ENCODE assay signal across 17 mouse cellular contexts in genomic region chr2:48586162-48586830, GRCm38 (mm10).
DNase-seq lines count a peak whose midpoint lies in the region; ATAC-seq and TF ChIP-seq lines count a peak whose summit lies in the region.
"Had no signal": no experiment of that assay in that cellular context is flagged by ENCODE, and none has a peak within 500 bp of the region (broad histone marks: within the 10 kb centered on the region; RNA-seq: fewer than 3 reads in every experiment).

No protein-coding gene starts in this region.

- H3K4me2 ChIP-seq in forebrain, embryonic 16.5 days (ENCODE audit: low read length): peak overlapping the region; percentile 10; the same call in 1 of the 2 replicates
- no peak overlapping the region for H3K4me2 ChIP-seq in hindbrain, postnatal 0 days (ENCODE audit: low read depth, low read length)
- H3K4me2 ChIP-seq in midbrain, embryonic 16.5 days (ENCODE audit: low read length): peak overlapping the region; percentile 21
- H3K4me2 ChIP-seq: liver, embryonic 11.5 days had no signal

- H3K27ac ChIP-seq in kidney, adult 2 months (ENCODE audit: insufficient read depth, low read depth, low read length): no peak overlapping the region
- H3K27ac ChIP-seq in forebrain, embryonic 16.5 days (ENCODE audit: low read length): no peak overlapping the region
- no peak overlapping the region for H3K27ac ChIP-seq in hindbrain, postnatal 0 days
- peak overlapping the region; percentile 22; the same call in 1 of the 2 replicates for H3K27ac ChIP-seq in midbrain, embryonic 16.5 days (ENCODE audit: low read length)
- no peak overlapping the region for H3K27ac ChIP-seq in thymus, adult 2 months (ENCODE audit: control insufficient read depth, insufficient read depth, low read length)

- 78% methylated on average over 7 of the region's 7 CpGs for WGBS in kidney, adult 2 months
- WGBS in forebrain, embryonic 16.5 days: 10% methylated on average over 7 of the region's 7 CpGs
- WGBS in hindbrain, postnatal 0 days: 29% methylated on average over 7 of the region's 7 CpGs
- 18% methylated on average over 7 of the region's 7 CpGs for WGBS in midbrain, embryonic 16.5 days
- WGBS in thymus, adult 2 months: 97% methylated on average over 7 of the region's 7 CpGs

- H3K27me3 ChIP-seq in kidney, adult 2 months (replicated peaks; ENCODE audit: control insufficient read depth, insufficient read depth, low read length): no peaks in the 10 kb centered on the region
- H3K27me3 ChIP-seq in forebrain, embryonic 16.5 days (replicated peaks; ENCODE audit: control insufficient read depth, insufficient read depth, low read length): no peaks in the 10 kb centered on the region
- H3K27me3 ChIP-seq in hindbrain, postnatal 0 days (ENCODE audit: insufficient read depth, low read length): no peaks in the 10 kb centered on the region
- H3K27me3 ChIP-seq in midbrain, embryonic 16.5 days (ENCODE audit: control insufficient read depth, insufficient read depth, low read depth, low read length): no peaks in the 10 kb centered on the region
- H3K27me3 ChIP-seq in thymus, adult 2 months (ENCODE audit: control insufficient read depth, insufficient read depth, low read length): no peaks in the 10 kb centered on the region

- H3K4me3 ChIP-seq in kidney, adult 2 months (ENCODE audit: insufficient read depth, low read depth, low read length): no peak overlapping the region
- H3K4me3 ChIP-seq in forebrain, embryonic 16.5 days (replicated peaks; ENCODE audit: low read length): no peak overlapping the region
- H3K4me3 ChIP-seq in hindbrain, postnatal 0 days (ENCODE audit: low read length): no peak overlapping the region
- no peak overlapping the region for H3K4me3 ChIP-seq in midbrain, embryonic 16.5 days (ENCODE audit: low read depth, low read length)
- no peak overlapping the region for H3K4me3 ChIP-seq in thymus, adult 2 months (ENCODE audit: control insufficient read depth, insufficient read depth, low read length)

- no peak for TF ChIP-seq CTCF in kidney, adult 2 months (conservative IDR thresholded peaks at IDR 0.05; ENCODE audit: insufficient read depth, insufficient read length, low read depth, low read length)
- TF ChIP-seq CTCF in hindbrain, postnatal 0 days (IDR thresholded peaks at IDR 0.05; ENCODE audit: low read depth): no peak
- TF ChIP-seq CTCF in thymus, adult 2 months (IDR thresholded peaks at IDR 0.05; ENCODE audit: borderline replicate concordance, control insufficient read depth, extremely low read depth, insufficient read depth, low read length, poor library complexity): no peak

- peak; percentile 80 for ATAC-seq in forebrain, embryonic 16.5 days
- ATAC-seq in hindbrain, postnatal 0 days: 0 out of 2 replicates have a peak, but pooled peaks have one; percentile 38
- peak; percentile 75 for ATAC-seq in midbrain, embryonic 16.5 days

- H3K4me1 ChIP-seq in kidney, adult 2 months (ENCODE audit: control insufficient read depth, insufficient read depth, low read length): no peaks in the 10 kb centered on the region
- peaks cover 9% of the 10 kb centered on the region for H3K4me1 ChIP-seq in forebrain, embryonic 16.5 days (replicated peaks; ENCODE audit: control insufficient read depth, insufficient read depth, low read length)
- no peaks in the 10 kb centered on the region for H3K4me1 ChIP-seq in hindbrain, postnatal 0 days (ENCODE audit: insufficient read depth, low read length)
- H3K4me1 ChIP-seq in midbrain, embryonic 16.5 days (ENCODE audit: control insufficient read depth, insufficient read depth, low read length): peaks cover 8% of the 10 kb centered on the region
- H3K4me1 ChIP-seq in thymus, adult 2 months (replicated peaks; ENCODE audit: control insufficient read depth, insufficient read depth, low read length): no peaks in the 10 kb centered on the region

- no peaks in the 10 kb centered on the region for H3K36me3 ChIP-seq in kidney, adult 2 months (ENCODE audit: control insufficient read depth, insufficient read depth, low read length)
- no peaks in the 10 kb centered on the region for H3K36me3 ChIP-seq in forebrain, embryonic 16.5 days (ENCODE audit: control insufficient read depth, insufficient read depth)
- H3K36me3 ChIP-seq in hindbrain, postnatal 0 days (ENCODE audit: insufficient read depth, low read length): no peaks in the 10 kb centered on the region
- no peaks in the 10 kb centered on the region for H3K36me3 ChIP-seq in midbrain, embryonic 16.5 days (ENCODE audit: control insufficient read depth, insufficient read depth, low read length)
- no peaks in the 10 kb centered on the region for H3K36me3 ChIP-seq in thymus, adult 2 months (ENCODE audit: control insufficient read depth, insufficient read depth, low read length)
- H3K36me3 ChIP-seq: G1E had no signal

- no peak overlapping the region for H3K9ac ChIP-seq in forebrain, embryonic 16.5 days (replicated peaks; ENCODE audit: low read depth, low read length)
- no peak overlapping the region for H3K9ac ChIP-seq in hindbrain, postnatal 0 days (replicated peaks; ENCODE audit: low read length)
- H3K9ac ChIP-seq in midbrain, embryonic 16.5 days (ENCODE audit: low read depth, low read length): no peak overlapping the region

- peak; percentile 13 for DNase-seq in kidney, adult 2 months
- no peak for DNase-seq in kidney, adult 8-10 months
- DNase-seq in hindbrain, postnatal 0 days (ENCODE audit: low spot score): peak; percentile 14
- no peak for DNase-seq in thymus, adult 2 months
- no peak for DNase-seq in left cerebral cortex, adult 9 months (ENCODE audit: low spot score in 2 of 2)
- no peak for DNase-seq in cerebellum, adult 11-12 months
- DNase-seq: adrenal gland, postnatal 14 days; cerebellum, adult 8-10 months; gastrocnemius, postnatal 14 days; kidney, adult 18-20 months; kidney, postnatal 14 days; lung, adult 18-20 months; retina, postnatal 1 day had no signal

- no peaks in the 10 kb centered on the region for H3K9me3 ChIP-seq in forebrain, embryonic 16.5 days (ENCODE audit: control insufficient read depth, low read length)
- no peaks in the 10 kb centered on the region for H3K9me3 ChIP-seq in hindbrain, postnatal 0 days (ENCODE audit: low read length)
- no peaks in the 10 kb centered on the region for H3K9me3 ChIP-seq in midbrain, embryonic 16.5 days (replicated peaks; ENCODE audit: control insufficient read depth, low read length, poor library complexity, severe bottlenecking)
- H3K9me3 ChIP-seq: G1E had no signal

- no peak for TF ChIP-seq POLR2A in kidney, adult 2 months (IDR thresholded peaks at IDR 0.05; ENCODE audit: low read depth, low read length)
- no peak for TF ChIP-seq POLR2A in thymus, adult 2 months (IDR thresholded peaks at IDR 0.05; ENCODE audit: control insufficient read depth, extremely low read depth, insufficient read depth, low read length, poor library complexity)

Comparison
In these comparisons a context has a peak if more than half of its experiments do, and no peak if none do; other contexts are left out.
1. DNase-seq: peak in kidney, adult 2 months (single experiment) and hindbrain, postnatal 0 days (single experiment); none in kidney, adult 8-10 months (0 of 2), thymus, adult 2 months (single experiment), left cerebral cortex, adult 9 months (0 of 2) and cerebellum, adult 11-12 months (single experiment).
2. Peak in every context shown above with its lines, with median percentiles within 50 percentile points of each other: ATAC-seq.